Comparison of ENCODE assay signal across 8 mouse cellular contexts in genomic region chr11:100395200-100395599, GRCm38 (mm10). TPM values are rescaled to one million over a fixed set of nuclear protein-coding genes. Genes with fewer than 3 reads are reported as not detected.
DNase-seq lines count a peak whose midpoint lies in the region; ATAC-seq lines count a peak whose summit lies in the region.

No protein-coding gene starts in this region.

- peaks cover 22% of the 10 kb centered on the region for H3K4me1 ChIP-seq in forebrain, embryonic 16.5 days (replicated peaks; ENCODE audit: control insufficient read depth, insufficient read depth, low read length)
- H3K4me1 ChIP-seq in hindbrain, embryonic 12.5 days = peaks cover 30% of the 10 kb centered on the region
- peaks cover 60% of the 10 kb centered on the region for H3K4me1 ChIP-seq in neural tube, embryonic 13.5 days (replicated peaks)

- no peaks in the 10 kb centered on the region for H3K9me3 ChIP-seq in forebrain, embryonic 16.5 days (ENCODE audit: control insufficient read depth, low read length)
- H3K9me3 ChIP-seq in hindbrain, embryonic 12.5 days (replicated peaks) = no peaks in the 10 kb centered on the region
- H3K9me3 ChIP-seq in neural tube, embryonic 13.5 days = no peaks in the 10 kb centered on the region

- 0 out of 2 replicates have a peak, but pooled peaks cover 4% of the 10 kb centered on the region for H3K27me3 ChIP-seq in forebrain, embryonic 16.5 days (replicated peaks; ENCODE audit: control insufficient read depth, insufficient read depth, low read length)
- peaks cover 21% of the 10 kb centered on the region for H3K27me3 ChIP-seq in hindbrain, embryonic 12.5 days
- H3K27me3 ChIP-seq in neural tube, embryonic 13.5 days = peaks cover 28% of the 10 kb centered on the region

- peak overlapping the region; percentile 70 for H3K4me2 ChIP-seq in forebrain, embryonic 16.5 days (ENCODE audit: low read length)
- peak overlapping the region; percentile 54; the same call in 1 of the 2 replicates for H3K4me2 ChIP-seq in hindbrain, embryonic 12.5 days (replicated peaks)
- H3K4me2 ChIP-seq in neural tube, embryonic 13.5 days = peak overlapping the region; percentile 71

- ATAC-seq in forebrain, embryonic 16.5 days = no peak
- no peak for ATAC-seq in hindbrain, embryonic 12.5 days (ENCODE audit: low FRiP score)
- no peak for ATAC-seq in neural tube, embryonic 13.5 days (ENCODE audit: low read depth)

- DNase-seq in urinary bladder, adult 18-20 months (ENCODE audit: low spot score in 2 of 2) = peak; percentile 70 to 81
- DNase-seq in urinary bladder, postnatal 10 days (ENCODE audit: low spot score) = no peak
- peak; percentile 43 for DNase-seq in liver
- no peak for DNase-seq in left cerebral cortex, adult 9 months (ENCODE audit: low spot score in 2 of 2)
- DNase-seq in embryo, embryonic 10.5 days (ENCODE audit: low spot score) = no peak

- H3K36me3 ChIP-seq in forebrain, embryonic 16.5 days (ENCODE audit: control insufficient read depth, insufficient read depth) = no peaks in the 10 kb centered on the region
- no peaks in the 10 kb centered on the region for H3K36me3 ChIP-seq in hindbrain, embryonic 12.5 days
- no peaks in the 10 kb centered on the region for H3K36me3 ChIP-seq in neural tube, embryonic 13.5 days

- 42% methylated on average over 11 of the region's 11 CpGs for WGBS in forebrain, embryonic 16.5 days
- WGBS in hindbrain, embryonic 12.5 days = 36% methylated on average over 11 of the region's 11 CpGs
- WGBS in neural tube, embryonic 13.5 days = 36% methylated on average over 11 of the region's 11 CpGs

- H3K9ac ChIP-seq in forebrain, embryonic 16.5 days (replicated peaks; ENCODE audit: low read depth, low read length) = no peak overlapping the region
- no peak overlapping the region for H3K9ac ChIP-seq in hindbrain, embryonic 12.5 days
- peak overlapping the region; percentile 80; the same call in 1 of the 2 replicates for H3K9ac ChIP-seq in neural tube, embryonic 13.5 days

- no peak overlapping the region for H3K27ac ChIP-seq in forebrain, embryonic 16.5 days (ENCODE audit: low read length)
- no peak overlapping the region for H3K27ac ChIP-seq in hindbrain, embryonic 12.5 days
- H3K27ac ChIP-seq in neural tube, embryonic 13.5 days (replicated peaks) = no peak overlapping the region

- peak overlapping the region; percentile 85 for H3K4me3 ChIP-seq in forebrain, embryonic 16.5 days (replicated peaks; ENCODE audit: low read length)
- H3K4me3 ChIP-seq in hindbrain, embryonic 12.5 days = no peak overlapping the region
- H3K4me3 ChIP-seq in neural tube, embryonic 13.5 days = peak overlapping the region; percentile 67

RNA-seq across cellular contexts. Expression of gene Jup, which starts 2.4 kb away (rescaled TPM):
- polyA plus RNA-seq in forebrain, embryonic 16.5 days (2015; fragmentation: Nextera tagmentation; extraction: Ambion mirVana) = 56.2 and 62.0 TPM in 2 replicates
- 64.0 and 64.6 TPM in 2 replicates for polyA plus RNA-seq in hindbrain, embryonic 12.5 days (2016; fragmentation: Nextera tagmentation; extraction: Ambion mirVana)
- polyA plus RNA-seq in neural tube, embryonic 13.5 days (2015; fragmentation: Nextera tagmentation; extraction: Ambion mirVana) = 91.6 and 94.4 TPM in 2 replicates

RNA-seq across cellular contexts. Expression of gene P3h4, which starts 19.4 kb away (rescaled TPM):
- polyA plus RNA-seq in forebrain, embryonic 16.5 days (2015; fragmentation: Nextera tagmentation; extraction: Ambion mirVana) = 13.8 and 13.9 TPM in 2 replicates
- polyA plus RNA-seq in hindbrain, embryonic 12.5 days (2016; fragmentation: Nextera tagmentation; extraction: Ambion mirVana) = 34.3 and 35.9 TPM in 2 replicates
- polyA plus RNA-seq in neural tube, embryonic 13.5 days (2015; fragmentation: Nextera tagmentation; extraction: Ambion mirVana) = 24.6 and 27.6 TPM in 2 replicates

RNA-seq across cellular contexts. Expression of gene Fkbp10, which starts 20.3 kb away (rescaled TPM):
- polyA plus RNA-seq in forebrain, embryonic 16.5 days (2015; fragmentation: Nextera tagmentation; extraction: Ambion mirVana) = 18.4 and 25.6 TPM in 2 replicates
- 72.5 and 75.6 TPM in 2 replicates for polyA plus RNA-seq in hindbrain, embryonic 12.5 days (2016; fragmentation: Nextera tagmentation; extraction: Ambion mirVana)
- 33.5 and 37.0 TPM in 2 replicates for polyA plus RNA-seq in neural tube, embryonic 13.5 days (2015; fragmentation: Nextera tagmentation; extraction: Ambion mirVana)

RNA-seq across cellular contexts. Expression of gene Hap1, which starts 39.3 kb away (rescaled TPM):
- 72.3 and 164 TPM in 2 replicates for polyA plus RNA-seq in forebrain, embryonic 16.5 days (2015; fragmentation: Nextera tagmentation; extraction: Ambion mirVana)
- 53.7 and 58.0 TPM in 2 replicates for polyA plus RNA-seq in hindbrain, embryonic 12.5 days (2016; fragmentation: Nextera tagmentation; extraction: Ambion mirVana)
- polyA plus RNA-seq in neural tube, embryonic 13.5 days (2015; fragmentation: Nextera tagmentation; extraction: Ambion mirVana) = 62.7 and 67.4 TPM in 2 replicates

RNA-seq across cellular contexts. Expression of gene Nt5c3b, which starts 46.4 kb away (rescaled TPM):
- polyA plus RNA-seq in forebrain, embryonic 16.5 days (2015; fragmentation: Nextera tagmentation; extraction: Ambion mirVana) = 104 and 120 TPM in 2 replicates
- 101 and 112 TPM in 2 replicates for polyA plus RNA-seq in hindbrain, embryonic 12.5 days (2016; fragmentation: Nextera tagmentation; extraction: Ambion mirVana)
- 99.8 and 110 TPM in 2 replicates for polyA plus RNA-seq in neural tube, embryonic 13.5 days (2015; fragmentation: Nextera tagmentation; extraction: Ambion mirVana)

Comparison
In these comparisons a context has a peak if more than half of its experiments do, and no peak if none do; other contexts are left out.
1. DNase-seq: peak in urinary bladder, adult 18-20 months (2 of 2) and liver (single experiment); none in urinary bladder, postnatal 10 days (single experiment), left cerebral cortex, adult 9 months (0 of 2) and embryo, embryonic 10.5 days (single experiment).
2. Peak in every context shown above with its lines, with median percentiles within 50 percentile points of each other: H3K4me2 ChIP-seq.